Mouse (Mus musculus) embryonic facial prominence, embryonic 13.5 days (tissue): ENCODE results near the gene Plcd4. TPM values are rescaled to one million over a fixed set of nuclear protein-coding genes. Genes with fewer than 3 reads are reported as not detected.
A peak's percentile ranks its signal among the peaks of the same experiment; 100 is the strongest.

Experiments
- ATAC-seq: fragments of 200-750 bp; cut with Nextera tagmentation; 2 replicates; pipeline ENCODE4 v1.8.0; 2017; ENCODE audit warnings: low read depth; ENCODE audit not compliant: insufficient number of reproducible peaks, insufficient read depth, low FRiP score, low TSS enrichment
- H3K27ac ChIP-seq: fragments of 300-500 bp; sonication (generic); 2 replicates; pipeline ENCODE4 v1.5.1; 2015; ENCODE audit warnings: moderate library complexity, mild to moderate bottlenecking, inconsistent platforms
- H3K27me3 ChIP-seq: fragments of 300-500 bp; sonication (generic); 2 replicates; pipeline ENCODE4 v1.6.1; 2015; ENCODE audit warnings: mild to moderate bottlenecking, inconsistent platforms
- H3K36me3 ChIP-seq: fragments of 300-500 bp; sonication (generic); 2 replicates; pipeline ENCODE4 v1.6.1; 2015; ENCODE audit warnings: mild to moderate bottlenecking, inconsistent platforms
- H3K4me1 ChIP-seq: fragments of 300-500 bp; sonication (generic); 2 replicates; pipeline ENCODE4 v1.6.1; 2015; ENCODE audit warnings: inconsistent platforms
- H3K4me2 ChIP-seq: fragments of 300-500 bp; sonication (generic); 2 replicates; pipeline ENCODE4 v1.6.1; 2015; ENCODE audit warnings: moderate library complexity, mild to moderate bottlenecking, inconsistent platforms
- H3K4me3 ChIP-seq: fragments of 300-500 bp; sonication (generic); 2 replicates; pipeline ENCODE4 v1.5.1; 2015; ENCODE audit warnings: mild to moderate bottlenecking, inconsistent platforms
- H3K9ac ChIP-seq: fragments of 300-500 bp; sonication (generic); 2 replicates; pipeline ENCODE4 v1.6.1; 2015; ENCODE audit warnings: mild to moderate bottlenecking, inconsistent platforms
- H3K9me3 ChIP-seq: fragments of 300-500 bp; sonication (generic); 2 replicates; pipeline ENCODE4 v1.6.1; 2016; ENCODE audit warnings: inconsistent platforms
- WGBS: fragments of 180-500 bp; shearing (Covaris S2); methylation state at CpG from one replicate; pipeline ENCODE4 v1.1.7; 2015; ENCODE audit warnings: mixed read lengths; 5-methylcytosine and 5-hydroxymethylcytosine counted together
- polyA plus RNA-seq: library from polyadenylated mRNA; unstranded; fragments of >200 nt; fragmentation: Nextera tagmentation; extraction: Ambion mirVana; gene quantifications from 2 replicates; pipeline ENCODE4 v1.2.1, GENCODE M21; 2015

The Plcd4 gene
- polyA plus RNA-seq, 1 experiment from 2014 or later, result 1.4 TPM

DNA sequence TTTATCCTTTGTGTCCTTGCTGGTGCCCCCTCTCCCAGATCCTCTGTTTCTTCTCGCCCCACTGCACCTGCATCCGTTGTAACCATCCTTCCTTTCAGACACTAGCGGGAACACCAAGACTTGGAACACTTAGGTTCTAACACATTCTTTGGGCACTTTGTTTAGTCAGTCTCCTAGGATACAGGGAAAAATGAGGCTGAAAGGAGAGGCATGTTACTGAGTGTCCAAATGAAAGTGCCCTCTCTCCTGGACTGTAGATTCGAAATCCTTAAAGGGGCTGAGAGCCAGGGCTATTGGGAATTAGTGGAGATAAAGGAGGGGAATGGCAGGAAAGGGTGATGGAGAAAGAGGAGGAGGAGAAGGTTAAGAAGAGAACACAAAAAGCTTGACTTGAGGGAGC lies 1.5 kb downstream of the Plcd4 start, which contains the start of gene Usp37:
Usp37 (minus strand) TSS at position 101 of the 400 bp plus-strand sequence.
- peaks cover 8% of the 10 kb centered on the region for H3K4me1 ChIP-seq
- no peak for ATAC-seq
- WGBS, result 81% methylated on average over 4 of the region's 4 CpGs
- H3K27ac ChIP-seq, result no peak within 1 kb of the TSS
- no peak within 1 kb of the TSS for H3K9ac ChIP-seq
- no peaks in the 10 kb centered on the region for H3K27me3 ChIP-seq
- no peaks in the 10 kb centered on the region for H3K36me3 ChIP-seq
- no peak within 1 kb of the TSS for H3K4me3 ChIP-seq
- no peaks in the 10 kb centered on the region for H3K9me3 ChIP-seq
- H3K4me2 ChIP-seq, result no peak within 1 kb of the TSS

DNA sequence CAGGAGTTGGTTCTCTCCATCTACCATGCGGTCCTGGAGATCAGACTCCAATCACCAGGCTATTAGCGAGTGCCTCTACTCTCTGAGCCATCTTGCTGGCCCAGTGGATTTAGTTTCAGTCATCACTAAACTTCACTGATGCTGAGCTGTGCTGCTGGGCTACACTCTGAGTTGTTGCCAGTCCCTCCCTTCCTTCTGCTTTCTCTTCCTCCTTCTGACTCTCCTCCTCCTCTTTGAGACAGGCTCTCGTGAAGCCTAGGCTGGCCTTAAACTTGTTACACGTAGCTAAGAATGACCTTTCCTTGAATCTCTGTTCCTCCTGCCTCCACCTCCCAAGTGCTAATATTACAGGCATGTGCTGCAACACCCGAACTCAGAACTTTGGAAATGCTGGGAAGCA lies 16.4 kb downstream of the Plcd4 start:
- H3K4me3 ChIP-seq, result no peak overlapping the region
- no peak overlapping the region for H3K9ac ChIP-seq
- H3K4me2 ChIP-seq, result no peak overlapping the region
- H3K36me3 ChIP-seq, result peaks cover 12% of the 10 kb centered on the region
- no peaks in the 10 kb centered on the region for H3K9me3 ChIP-seq
- 78% methylated on average over 5 of the region's 5 CpGs for WGBS
- no peaks in the 10 kb centered on the region for H3K27me3 ChIP-seq
- H3K4me1 ChIP-seq, result no peaks in the 10 kb centered on the region
- no peak overlapping the region for H3K27ac ChIP-seq
- ATAC-seq, result no peak

DNA sequence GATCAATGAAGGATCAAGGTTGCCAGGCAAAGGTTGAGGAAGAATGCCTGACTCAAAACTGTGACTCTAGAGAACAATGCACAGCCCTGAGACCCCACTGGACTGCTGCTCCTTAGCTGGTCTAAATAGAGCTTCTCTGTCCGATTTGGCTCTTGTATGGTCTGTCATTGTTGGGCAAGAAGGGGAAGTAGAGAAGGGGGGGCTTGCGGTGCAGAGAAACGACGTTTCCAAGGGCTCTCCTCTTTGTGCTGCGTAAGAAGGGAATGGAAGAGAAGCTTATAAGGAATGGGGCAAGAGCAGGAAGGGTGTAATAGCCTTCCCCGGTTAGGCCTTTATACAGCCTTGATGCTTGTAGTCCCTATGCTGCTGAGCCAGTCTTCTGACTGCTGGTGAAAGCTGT lies 23.1 kb downstream of the Plcd4 start:
- no peak overlapping the region for H3K4me2 ChIP-seq
- H3K4me3 ChIP-seq, result no peak overlapping the region
- H3K27me3 ChIP-seq, result no peaks in the 10 kb centered on the region
- H3K9ac ChIP-seq, result no peak overlapping the region
- H3K27ac ChIP-seq, result no peak overlapping the region
- H3K36me3 ChIP-seq, result peaks cover 74% of the 10 kb centered on the region
- ATAC-seq, result no peak
- no peaks in the 10 kb centered on the region for H3K9me3 ChIP-seq
- no peaks in the 10 kb centered on the region for H3K4me1 ChIP-seq
- 89% methylated on average over 6 of the region's 6 CpGs for WGBS

DNA sequence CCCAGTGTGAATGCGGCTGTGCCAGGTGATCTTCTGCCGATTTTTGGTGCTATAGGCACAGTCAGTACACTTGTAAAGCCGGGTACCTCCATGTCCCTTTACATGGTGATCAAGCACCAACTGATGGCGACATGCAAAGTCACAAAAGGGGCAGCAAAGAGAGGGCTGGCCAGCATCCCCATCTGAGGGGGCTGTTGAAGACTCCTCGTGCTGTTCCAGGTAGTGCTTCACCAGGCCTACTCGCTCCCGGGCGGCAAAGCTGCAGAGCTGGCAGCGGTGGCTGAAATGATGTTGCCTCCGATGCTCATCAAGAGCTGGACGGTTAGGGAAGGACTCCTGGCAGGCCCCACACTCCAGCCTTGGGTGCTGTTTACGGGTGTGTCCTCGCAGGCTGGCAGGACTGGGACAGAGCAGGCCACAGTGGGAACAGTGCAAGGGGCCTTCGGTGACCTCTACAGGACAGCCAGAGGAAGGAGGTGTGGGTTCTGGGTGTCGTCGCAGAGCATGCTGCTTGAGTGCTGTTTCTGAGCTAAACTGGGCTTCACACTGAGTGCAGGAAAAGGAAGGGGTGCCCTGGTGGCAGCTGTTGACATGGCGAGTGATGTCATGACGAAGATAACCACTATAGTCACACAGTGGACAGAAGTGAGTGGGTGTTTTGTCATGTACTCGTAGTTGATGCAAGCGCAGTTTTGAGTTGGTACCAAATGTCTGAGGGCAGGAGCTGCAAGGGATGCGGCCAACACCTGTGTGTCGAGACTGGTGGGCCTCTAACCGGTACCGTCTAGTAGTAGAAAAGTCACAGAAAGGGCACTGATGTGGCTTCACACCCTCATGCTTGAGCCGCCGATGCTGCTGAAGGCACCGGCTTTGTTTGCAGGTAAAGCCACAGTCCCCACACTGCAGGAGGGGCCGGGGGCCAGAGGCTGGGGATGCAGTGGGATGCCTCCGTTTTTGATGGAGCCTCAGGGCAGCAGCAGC lies 27.3 kb downstream of the Plcd4 start:
- no peaks in the 10 kb centered on the region for H3K27me3 ChIP-seq

DNA sequence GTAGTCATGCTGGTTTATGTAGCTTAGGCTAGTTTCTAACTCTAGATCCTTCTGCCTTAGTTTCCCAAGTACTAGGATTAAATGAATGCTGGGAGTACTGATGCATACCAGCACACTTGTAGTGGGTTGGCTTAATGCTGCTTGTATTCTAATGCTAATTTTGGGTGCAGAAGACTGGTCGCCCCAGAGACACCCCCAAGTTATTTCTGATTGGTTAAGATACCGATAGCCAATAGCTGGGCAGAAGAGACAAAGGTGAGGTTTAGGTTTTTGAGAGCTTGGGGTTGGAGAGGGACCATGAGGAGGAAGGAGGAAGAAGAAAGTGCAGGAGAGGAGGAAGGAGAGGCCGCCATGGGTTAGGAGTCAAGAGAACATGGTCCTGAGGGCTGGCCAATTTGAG lies 39.9 kb downstream of the Plcd4 start:
- Histone ChIP-seq H3K27ac (no peak overlapping the region), H3K4me2 (no peak overlapping the region), H3K9me3 (no peaks in the 10 kb centered on the region), H3K4me3 (no peak overlapping the region), H3K36me3 (peaks cover 48% of the 10 kb centered on the region), H3K27me3 (no peaks in the 10 kb centered on the region), H3K4me1 (peaks cover 12% of the 10 kb centered on the region), H3K9ac (no peak overlapping the region)
- 84% methylated on average over 3 of the region's 3 CpGs for WGBS
- ATAC-seq, result no peak

More for the DNA sequence above, 27.3 kb downstream of the Plcd4 start:
- Histone ChIP-seq H3K36me3 (peaks cover 92% of the 10 kb centered on the region), H3K4me2 (no peak overlapping the region), H3K9ac (no peak overlapping the region), H3K9me3 (no peaks in the 10 kb centered on the region), H3K27ac (no peak overlapping the region), H3K4me3 (no peak overlapping the region), H3K4me1 (no peaks in the 10 kb centered on the region)
- ATAC-seq, result no peak
- WGBS, result 92% methylated on average over 29 of the region's 29 CpGs

DNA sequence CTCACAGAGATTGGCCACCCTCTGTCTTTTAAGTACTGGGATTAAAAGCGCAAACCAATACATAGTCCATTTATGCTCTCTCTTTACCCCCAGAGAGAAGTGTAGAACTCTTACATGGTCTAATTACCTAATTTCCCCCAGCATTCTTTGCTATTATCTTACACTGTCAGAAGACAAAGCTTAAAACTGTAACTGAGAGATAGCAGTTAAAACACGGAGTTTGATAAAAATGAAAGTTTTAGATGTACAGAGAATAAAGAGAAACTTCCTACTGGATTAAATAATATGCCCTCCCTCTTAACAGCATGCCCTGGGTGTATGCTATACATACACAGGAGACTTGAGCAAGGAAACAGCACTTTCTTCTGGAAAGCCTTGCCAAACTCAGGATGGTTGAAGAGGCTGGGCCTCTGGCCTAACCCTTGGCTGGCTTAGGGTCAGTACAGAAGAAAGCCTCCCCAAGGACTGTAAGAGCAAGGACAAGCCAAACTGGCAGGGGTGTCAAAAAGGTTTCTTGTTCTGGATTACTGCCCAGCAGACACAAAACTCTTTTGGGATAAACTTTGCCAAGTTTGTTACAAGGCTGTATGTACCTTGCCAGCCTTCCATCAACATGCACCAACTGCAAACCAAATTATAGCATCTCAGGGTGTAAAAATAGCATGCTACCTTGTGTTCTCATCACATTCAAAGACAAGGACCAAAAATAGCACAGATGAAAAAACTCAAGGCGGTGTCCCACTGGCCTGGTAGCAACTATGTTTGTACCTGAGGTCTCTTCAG lies 42.1 kb downstream of the Plcd4 start:
- ATAC-seq, result no peak
- Histone ChIP-seq H3K4me2 (no peak overlapping the region), H3K27me3 (no peaks in the 10 kb centered on the region), H3K36me3 (peaks cover 31% of the 10 kb centered on the region), H3K4me1 (peaks cover 21% of the 10 kb centered on the region), H3K9me3 (no peaks in the 10 kb centered on the region), H3K27ac (no peak overlapping the region), H3K9ac (peak overlapping the region; percentile 58; the same call in 1 of the 2 replicates), H3K4me3 (no peak overlapping the region)
- WGBS, result 93% methylated on average over 3 of the region's 3 CpGs

DNA sequence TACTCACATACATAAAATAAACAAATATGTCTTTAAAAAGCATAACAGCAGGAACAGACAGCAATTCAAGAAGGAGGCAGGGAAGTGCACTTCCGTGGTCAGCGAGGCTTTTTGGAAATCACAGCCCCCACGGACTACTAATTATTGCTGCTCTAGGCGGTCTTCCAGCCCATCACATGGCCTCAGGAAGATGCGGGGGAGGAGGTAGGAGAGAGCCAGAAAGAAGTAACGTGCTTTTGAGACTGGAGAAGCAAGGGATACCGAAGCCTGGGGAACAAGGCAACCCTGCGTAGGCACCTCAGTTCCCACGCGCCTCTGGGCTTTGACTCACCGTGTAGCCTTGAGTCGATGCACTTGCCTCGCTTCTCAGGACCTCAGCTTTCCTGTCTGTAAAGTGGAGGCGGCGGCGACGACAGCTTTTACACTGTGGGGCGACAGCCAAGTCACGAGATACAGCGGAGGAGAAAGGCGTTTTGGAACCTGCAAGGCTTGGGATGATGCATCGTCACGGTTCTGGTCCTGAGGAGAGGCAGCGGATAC lies 44.6 kb downstream of the Plcd4 start:
- Histone ChIP-seq H3K9me3 (no peaks in the 10 kb centered on the region), H3K27me3 (no peaks in the 10 kb centered on the region), H3K4me1 (peaks cover 21% of the 10 kb centered on the region), H3K9ac (peak overlapping the region; percentile 87), H3K4me3 (peak overlapping the region; percentile 67), H3K36me3 (peaks cover 46% of the 10 kb centered on the region), H3K4me2 (peak overlapping the region; percentile 91), H3K27ac (peak overlapping the region; percentile 86)
- WGBS, result under 1% methylated on average over 24 of the region's 24 CpGs
- ATAC-seq, result no peak

DNA sequence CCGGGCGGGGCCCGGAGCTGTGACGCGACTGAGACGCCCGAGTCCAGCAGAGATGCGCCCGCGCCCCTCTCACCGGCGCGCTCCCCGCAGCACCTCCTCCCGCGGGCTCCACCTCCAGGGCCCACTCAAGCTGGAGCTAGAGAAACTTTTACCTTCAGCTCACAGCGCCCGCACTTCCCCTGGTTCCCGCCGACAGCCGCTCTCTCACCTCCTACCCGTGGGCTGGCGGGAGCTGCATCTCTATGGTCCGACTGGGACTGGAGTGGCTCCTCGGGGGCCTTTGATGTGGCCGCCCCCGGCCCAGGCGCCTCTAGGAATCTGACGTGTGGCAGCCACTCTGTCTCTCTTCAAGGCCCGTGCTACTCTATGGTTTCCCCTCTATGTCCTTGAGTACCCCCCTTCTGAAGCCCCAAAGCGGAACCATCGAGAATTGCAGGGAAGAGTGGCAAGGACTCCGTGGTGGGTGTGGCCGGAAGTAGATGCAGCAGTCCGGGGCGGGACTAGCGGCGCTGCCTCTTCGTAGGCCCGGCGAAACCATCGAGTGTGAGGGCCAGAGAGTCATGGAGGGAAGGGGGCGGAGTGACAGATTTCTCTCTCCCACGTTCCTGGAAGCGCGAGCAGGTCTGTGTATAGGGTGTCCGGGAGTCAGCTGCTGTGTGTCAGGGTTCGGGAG lies 45.2 kb downstream of the Plcd4 start, which contains the start of the genes Zfp142 and Bcs1l:
Zfp142 (minus strand) TSS at position 474 of the 673 bp plus-strand sequence.
Bcs1l (plus strand) TSS at position 517 of the 673 bp plus-strand sequence.
- Histone ChIP-seq H3K27ac (peak within 1 kb of the TSS; percentile 86), H3K4me3 (peak within 1 kb of the TSS; percentile 67), H3K9me3 (no peaks in the 10 kb centered on the region), H3K4me1 (peaks cover 21% of the 10 kb centered on the region), H3K27me3 (no peaks in the 10 kb centered on the region), H3K9ac (peak within 1 kb of the TSS; percentile 87), H3K4me2 (peak within 1 kb of the TSS; percentile 91), H3K36me3 (peaks cover 44% of the 10 kb centered on the region)
- WGBS, result 0% methylated on average over 48 of the region's 48 CpGs
- peak; percentile 99 for ATAC-seq

DNA sequence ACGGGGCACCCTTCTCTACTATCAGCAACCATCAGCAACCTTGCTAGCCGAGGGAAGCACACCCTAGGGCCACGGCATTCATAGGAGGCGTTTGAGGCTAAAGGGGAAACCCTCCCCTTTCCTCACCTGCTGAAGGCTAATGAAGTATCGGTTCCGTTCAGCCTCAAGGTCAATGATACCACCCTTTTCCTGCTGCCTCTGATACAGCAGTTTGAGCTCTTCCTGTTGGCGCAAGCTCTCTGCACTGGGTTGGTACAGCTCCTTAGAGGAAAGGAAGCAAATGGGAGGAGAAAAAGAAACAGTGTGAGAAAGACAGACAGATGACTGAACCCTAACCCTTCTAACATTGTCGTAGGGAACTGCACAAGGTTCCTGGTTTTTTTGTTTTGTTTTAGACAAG lies 51.7 kb downstream of the Plcd4 start:
- Histone ChIP-seq H3K27me3 (no peaks in the 10 kb centered on the region), H3K4me3 (no peak overlapping the region), H3K27ac (no peak overlapping the region), H3K4me2 (no peak overlapping the region), H3K9me3 (no peaks in the 10 kb centered on the region), H3K36me3 (peaks cover 89% of the 10 kb centered on the region), H3K4me1 (peaks cover under 1% of the 10 kb centered on the region; the same call in 1 of the 2 replicates), H3K9ac (no peak overlapping the region)
- no peak for ATAC-seq
- 85% methylated on average over 8 of the region's 8 CpGs for WGBS

DNA sequence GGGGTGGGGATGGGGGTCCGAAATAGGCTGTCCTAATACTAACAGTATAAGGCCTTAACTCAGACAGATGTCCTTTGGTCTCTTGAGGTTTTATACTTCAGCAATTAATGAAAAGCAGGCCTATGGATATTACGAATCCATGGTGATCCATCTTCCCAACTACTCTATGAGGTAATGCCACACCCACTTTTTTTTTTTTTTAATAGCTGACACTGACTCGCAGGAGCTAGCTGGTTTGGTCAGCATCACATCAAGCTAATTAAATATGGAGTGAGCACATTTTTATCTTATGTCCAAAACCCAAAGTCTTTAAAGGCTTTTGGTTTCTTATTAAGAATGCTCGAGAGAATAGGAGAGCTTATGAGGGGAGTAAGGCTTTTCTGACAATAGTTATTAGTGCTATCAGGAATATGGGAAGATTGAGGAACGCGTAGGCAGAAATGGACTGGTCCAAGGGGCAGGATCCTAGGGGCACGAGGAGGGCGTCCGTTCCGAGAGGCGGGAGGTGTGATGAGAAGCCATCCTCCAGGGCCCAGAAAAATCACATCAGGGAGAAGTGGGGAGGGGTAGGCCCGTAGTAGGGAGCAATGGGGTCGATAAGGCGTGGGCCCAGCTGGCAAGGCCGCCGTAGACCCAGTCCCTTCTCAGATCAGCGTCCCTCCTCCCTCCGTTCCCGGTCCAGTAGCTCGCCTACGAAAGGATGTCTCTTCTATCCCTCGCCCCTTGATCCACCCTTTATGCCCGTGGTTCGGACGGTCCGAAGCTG lies 58.0 kb downstream of the Plcd4 start:
- peaks cover 48% of the 10 kb centered on the region for H3K36me3 ChIP-seq
- H3K4me1 ChIP-seq, result peaks cover 14% of the 10 kb centered on the region
- peak; percentile 63 for ATAC-seq
- H3K9ac ChIP-seq, result peak overlapping the region; percentile 91
- 7% methylated on average over 26 of the region's 26 CpGs for WGBS
- peak overlapping the region; percentile 33; the same call in 1 of the 2 replicates for H3K27ac ChIP-seq
- H3K4me2 ChIP-seq, result peak overlapping the region; percentile 83
- H3K9me3 ChIP-seq, result no peaks in the 10 kb centered on the region
- H3K27me3 ChIP-seq, result no peaks in the 10 kb centered on the region
- H3K4me3 ChIP-seq, result peak overlapping the region; percentile 87
